Mouse (Mus musculus): Measurements from ENCODE around the gene Tmem203. TPM values are rescaled to one million over a fixed set of nuclear protein-coding genes. Genes with fewer than 3 reads are reported as not detected.

The Tmem203 gene
- polyA plus RNA-seq, 2 experiments = 8.8 TPM

GRCm38 (mm10) chr2:25265897-25266656 is 10.8 kb downstream of the Tmem203 start:
- 43% methylated on average over 6 of the region's 6 CpGs for WGBS (ENCODE audit: insufficient replicate concordance)
- no peak for TF ChIP-seq EP300 (IDR thresholded peaks at IDR 0.05; ENCODE audit: low read depth)
- TF ChIP-seq CTCF (IDR thresholded peaks at IDR 0.05; ENCODE audit: low read depth) = no peak
- Histone ChIP-seq H3K27me3 (ENCODE audit: control insufficient read depth, insufficient read depth, low read length) (no peaks in the 10 kb centered on the region), H3K9me3 (ENCODE audit: control insufficient read depth, low read length) (no peaks in the 10 kb centered on the region), H3K4me2 (ENCODE audit: low read depth) (peak overlapping the region; percentile 54), H3K36me3 (replicated peaks; ENCODE audit: control insufficient read depth, insufficient read depth, low read depth) (peaks cover 15% of the 10 kb centered on the region), H3K27ac (no peak overlapping the region), H3K4me3 (ENCODE audit: insufficient read depth in 1 of 2, low read depth in 2 of 2, low read length in 2 of 2) (peak overlapping the region; percentile 7 to 8; a peak in 1 of 4 replicates), H3K9ac (replicated peaks) (peak overlapping the region; percentile 36), H3K4me1 (replicated peaks; ENCODE audit: control insufficient read depth in 2 of 2, insufficient read depth in 2 of 2, low read length in 1 of 2) (peaks cover 17 to 40% of the 10 kb centered on the region in 2 experiments)
- ATAC-seq (ENCODE audit: insufficient read depth) (no peak), DNase-seq (ENCODE audit: low read depth in 3 of 3, low spot score in 3 of 3) (no peak)

- 44% methylated on average over 2 of the region's 2 CpGs for WGBS (ENCODE audit: insufficient replicate concordance)
- no peak overlapping the region for H3K27ac ChIP-seq
- H3K9me3 ChIP-seq (ENCODE audit: control insufficient read depth, low read length) = no peaks in the 10 kb centered on the region
- ATAC-seq (ENCODE audit: insufficient read depth) = no peak
- H3K4me2 ChIP-seq (ENCODE audit: low read depth) = peak overlapping the region; percentile 54
- no peak overlapping the region for H3K4me3 ChIP-seq (ENCODE audit: insufficient read depth in 1 of 2, low read depth in 2 of 2, low read length in 2 of 2)
- H3K36me3 ChIP-seq (replicated peaks; ENCODE audit: control insufficient read depth, insufficient read depth, low read depth) = peaks cover 15% of the 10 kb centered on the region
- no peak overlapping the region for H3K9ac ChIP-seq (replicated peaks)
- no peaks in the 10 kb centered on the region for H3K27me3 ChIP-seq (ENCODE audit: control insufficient read depth, insufficient read depth, low read length)
- TF ChIP-seq EP300 (IDR thresholded peaks at IDR 0.05; ENCODE audit: low read depth) = no peak
- TF ChIP-seq CTCF (IDR thresholded peaks at IDR 0.05; ENCODE audit: low read depth) = no peak
- no peak for DNase-seq (ENCODE audit: low read depth in 3 of 3, low spot score in 3 of 3)
- H3K4me1 ChIP-seq (replicated peaks; ENCODE audit: control insufficient read depth in 2 of 2, insufficient read depth in 2 of 2, low read length in 1 of 2) = peaks cover 17 to 42% of the 10 kb centered on the region in 2 experiments
Observed at GRCm38 (mm10) chr2:25266720-25267119, 11.5 kb downstream of the Tmem203 start.

- TF ChIP-seq CTCF (IDR thresholded peaks at IDR 0.05; ENCODE audit: low read depth) (no peak), EP300 (IDR thresholded peaks at IDR 0.05; ENCODE audit: low read depth) (no peak)
Observed at GRCm38 (mm10) chr2:25267241-25267640, 12.0 kb downstream of the Tmem203 start.

GRCm38 (mm10) chr2:25267746-25268309 is 12.6 kb downstream of the Tmem203 start:
- DNase-seq (ENCODE audit: low read depth in 3 of 3, low spot score in 3 of 3) (no peak), ATAC-seq (ENCODE audit: insufficient read depth) (no peak)
- Histone ChIP-seq H3K36me3 (replicated peaks; ENCODE audit: control insufficient read depth, insufficient read depth, low read depth) (peaks cover 15% of the 10 kb centered on the region), H3K9ac (replicated peaks) (no peak overlapping the region), H3K9me3 (ENCODE audit: control insufficient read depth, low read length) (no peaks in the 10 kb centered on the region), H3K27me3 (ENCODE audit: control insufficient read depth, insufficient read depth, low read length) (no peaks in the 10 kb centered on the region), H3K27ac (no peak overlapping the region), H3K4me2 (ENCODE audit: low read depth) (no peak overlapping the region), H3K4me1 (replicated peaks; ENCODE audit: control insufficient read depth in 2 of 2, insufficient read depth in 2 of 2, low read length in 1 of 2) (peaks cover 17 to 38% of the 10 kb centered on the region in 2 experiments), H3K4me3 (ENCODE audit: insufficient read depth in 1 of 2, low read depth in 2 of 2, low read length in 2 of 2) (no peak overlapping the region)
- TF ChIP-seq EP300 (IDR thresholded peaks at IDR 0.05; ENCODE audit: low read depth) = no peak
- no peak for TF ChIP-seq CTCF (IDR thresholded peaks at IDR 0.05; ENCODE audit: low read depth)
- 70% methylated on average over 4 of the region's 4 CpGs for WGBS (ENCODE audit: insufficient replicate concordance)

More at GRCm38 (mm10) chr2:25267241-25267640, 12.0 kb downstream of the Tmem203 start:
- Histone ChIP-seq H3K4me2 (ENCODE audit: low read depth) (no peak overlapping the region), H3K4me3 (ENCODE audit: insufficient read depth in 1 of 2, low read depth in 2 of 2, low read length in 2 of 2) (no peak overlapping the region), H3K9ac (replicated peaks) (no peak overlapping the region), H3K27ac (no peak overlapping the region; the same call in 1 of the 2 replicates), H3K4me1 (replicated peaks; ENCODE audit: control insufficient read depth in 2 of 2, insufficient read depth in 2 of 2, low read length in 1 of 2) (peaks cover 17 to 38% of the 10 kb centered on the region in 2 experiments), H3K27me3 (ENCODE audit: control insufficient read depth, insufficient read depth, low read length) (no peaks in the 10 kb centered on the region), H3K9me3 (ENCODE audit: control insufficient read depth, low read length) (no peaks in the 10 kb centered on the region), H3K36me3 (replicated peaks; ENCODE audit: control insufficient read depth, insufficient read depth, low read depth) (peaks cover 15% of the 10 kb centered on the region)
- ATAC-seq (ENCODE audit: insufficient read depth) = no peak
- DNase-seq (ENCODE audit: low read depth in 3 of 3, low spot score in 3 of 3) = no peak

- H3K27ac ChIP-seq = peak within 1 kb of the TSS; percentile 70
- WGBS (ENCODE audit: insufficient replicate concordance) = under 1% methylated on average over 55 of the region's 55 CpGs
- TF ChIP-seq EP300 (IDR thresholded peaks at IDR 0.05; ENCODE audit: low read depth) (no peak), CTCF (IDR thresholded peaks at IDR 0.05; ENCODE audit: low read depth) (peak; percentile 57)
- H3K27me3 ChIP-seq (ENCODE audit: control insufficient read depth, insufficient read depth, low read length) = no peaks in the 10 kb centered on the region
- H3K36me3 ChIP-seq (replicated peaks; ENCODE audit: control insufficient read depth, insufficient read depth, low read depth) = peaks cover 32% of the 10 kb centered on the region
- H3K9me3 ChIP-seq (ENCODE audit: control insufficient read depth, low read length) = no peaks in the 10 kb centered on the region
- ATAC-seq (ENCODE audit: insufficient read depth) = peak; percentile 92
- peak; percentile 94 to 96 (median 95) for DNase-seq (ENCODE audit: low read depth in 3 of 3, low spot score in 3 of 3)
- peaks cover 7 to 19% of the 10 kb centered on the region in 2 experiments for H3K4me1 ChIP-seq (replicated peaks; ENCODE audit: control insufficient read depth in 2 of 2, insufficient read depth in 2 of 2, low read length in 1 of 2)
- H3K9ac ChIP-seq (replicated peaks) = peak within 1 kb of the TSS; percentile 94
- peak within 1 kb of the TSS; percentile 86 for H3K4me2 ChIP-seq (ENCODE audit: low read depth)
- peak within 1 kb of the TSS; percentile 88 to 97 for H3K4me3 ChIP-seq (ENCODE audit: insufficient read depth in 1 of 2, low read depth in 2 of 2, low read length in 2 of 2)
Observed at GRCm38 (mm10) chr2:25271827-25272511, 16.7 kb downstream of the Tmem203 start, which contains the start of the genes Ssna1 and Anapc2. TSS of gene Ssna1 (minus strand) at chr2:25272438. TSS of gene Anapc2 (plus strand) at chr2:25272478.

Measured in liver, embryonic 14.5 days (tissue).